Mouse (Mus musculus) embryo, embryonic 10 days (tissue): ENCODE measurements around the gene Ambp.

Experiments used
- DNase-seq: peaks from one replicate; pipeline ENCODE4 v3.0.0-alpha.2; 2015; ENCODE audit warnings: low spot score

Gene Ambp

DNA sequence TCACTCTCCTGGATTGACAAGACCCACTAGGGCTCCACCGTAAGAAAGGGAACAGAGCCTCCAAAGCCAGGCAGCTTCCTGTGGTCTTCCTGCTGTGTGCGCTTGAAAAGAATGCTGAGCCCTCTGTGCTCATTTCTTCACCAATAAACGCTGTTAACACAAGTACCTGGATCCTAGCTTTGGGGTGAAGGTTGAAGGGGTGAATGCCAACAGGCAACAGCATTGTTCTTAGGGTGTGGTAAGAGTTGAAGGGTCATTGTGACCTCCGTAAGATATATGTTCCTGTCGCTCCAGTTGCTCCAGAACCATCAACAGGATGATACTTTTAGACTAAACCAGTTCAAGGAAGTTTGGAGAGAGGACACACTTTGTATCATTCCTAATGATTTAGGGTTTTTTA, at the start of gene Ambp:
Gene Ambp (minus strand): TSS at position 101 of the 400 bp plus-strand sequence.
- DNase-seq: no peak

- DNase-seq: no peak
Observed at GRCm38 (mm10) chr4:63203874-63204273, 49.3 kb upstream of the Ambp start.

DNA sequence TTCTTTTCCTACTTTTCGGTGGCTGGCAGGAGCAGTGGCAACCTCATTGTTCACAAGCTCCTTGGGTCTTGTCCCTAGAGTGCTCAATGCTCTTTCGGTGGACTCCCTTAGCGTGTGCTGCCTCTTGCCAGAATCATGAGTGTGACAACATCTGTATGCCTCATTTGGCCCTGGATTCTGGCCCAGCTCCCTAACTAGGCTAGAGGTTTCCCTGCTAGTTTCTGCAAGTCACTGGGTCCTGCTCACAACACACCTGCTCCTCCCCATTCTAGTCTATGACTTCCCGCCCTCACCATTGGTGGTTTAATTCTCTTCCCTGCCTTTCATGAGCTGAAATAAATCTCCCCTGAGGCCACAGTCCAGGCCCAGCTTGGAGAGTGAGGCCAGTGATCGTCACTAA, 44.8 kb upstream of the Ambp start:
- DNase-seq: no peak

DNA sequence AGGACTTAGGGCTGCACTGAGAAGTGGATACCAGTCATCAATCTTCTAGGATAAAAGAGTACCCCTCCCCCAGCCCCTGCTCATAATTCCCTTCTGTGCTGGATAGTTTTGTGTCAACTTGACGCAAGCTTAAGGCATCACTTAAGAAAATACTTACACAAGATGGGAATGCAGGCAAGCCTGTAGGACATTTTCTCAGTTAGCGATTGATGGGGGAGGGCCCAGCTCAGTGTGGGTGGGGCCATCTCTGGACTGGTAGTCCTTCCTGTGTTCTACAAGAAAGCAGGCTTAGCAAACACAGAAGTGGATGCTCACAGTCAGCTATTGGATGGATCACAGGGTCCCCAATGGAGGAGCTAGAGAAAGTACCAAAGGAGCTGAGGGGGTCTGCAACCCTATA, 39.8 kb upstream of the Ambp start:
- DNase-seq: no peak

GRCm38 (mm10) chr4:63191641-63192040, 37.0 kb upstream of the Ambp start:
- no peak for DNase-seq

GRCm38 (mm10) chr4:63186281-63186870, 31.8 kb upstream of the Ambp start:
- DNase-seq: no peak

DNA sequence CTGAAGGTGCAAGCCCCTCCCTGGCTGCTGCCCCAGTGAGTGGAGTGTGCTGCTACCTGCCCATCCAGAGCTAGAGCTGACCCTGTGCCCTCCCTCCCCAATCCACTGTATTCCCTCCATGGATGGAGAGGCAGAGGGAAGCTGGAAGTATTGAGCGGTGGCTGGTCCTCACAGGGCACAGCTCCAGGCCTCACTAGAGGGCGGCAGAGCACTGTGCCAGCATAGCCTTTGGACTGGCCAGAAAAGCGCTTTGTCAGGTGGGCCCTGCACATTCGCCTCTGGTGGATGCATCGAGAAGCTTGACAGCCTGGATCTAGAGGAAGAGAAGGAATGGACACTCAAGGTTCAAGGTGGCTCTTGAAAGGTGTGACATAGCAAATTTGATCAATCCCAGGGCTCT, 27.0 kb upstream of the Ambp start:
- peak; percentile 86 for DNase-seq

DNA sequence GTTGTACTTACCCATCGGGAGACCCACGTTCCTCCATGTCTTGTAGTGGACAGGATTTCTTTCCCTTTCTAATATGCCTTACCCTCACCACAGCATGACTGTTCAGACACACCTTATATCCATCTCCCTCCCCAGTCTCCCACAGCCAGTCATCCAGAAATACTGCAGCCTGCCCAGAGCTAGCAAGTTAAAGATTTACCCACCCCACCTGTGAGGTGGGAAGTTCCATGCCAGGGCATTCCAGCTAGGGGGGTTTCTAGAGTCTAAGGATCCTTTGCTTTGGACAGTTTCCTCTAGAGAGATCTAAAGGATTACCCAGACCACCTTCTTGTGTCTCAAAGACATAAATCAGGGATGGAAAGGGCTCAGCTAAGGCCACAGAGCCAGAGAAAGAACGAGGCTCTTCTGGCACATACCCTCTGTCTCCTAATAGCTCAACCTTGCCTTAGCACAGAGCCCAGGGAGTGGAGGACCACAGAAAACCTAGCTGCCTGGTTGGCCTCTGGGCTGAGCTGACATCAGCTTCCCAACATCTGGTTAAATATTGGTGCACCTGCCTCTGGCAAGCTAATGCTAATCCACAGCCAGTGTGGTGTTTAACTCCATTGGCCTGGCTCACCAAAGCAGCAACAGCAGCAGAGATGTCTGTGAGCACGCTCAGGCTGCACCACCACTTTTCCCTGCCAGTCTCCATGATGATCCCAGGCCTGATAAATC, 17.5 kb upstream of the Ambp start, which contains the start of gene Kif12:
Gene Kif12 (minus strand): TSS at position 163 of the 717 bp plus-strand sequence.
- no peak for DNase-seq

- DNase-seq: no peak
Observed at GRCm38 (mm10) chr4:63171122-63171521, 16.5 kb upstream of the Ambp start.

DNA sequence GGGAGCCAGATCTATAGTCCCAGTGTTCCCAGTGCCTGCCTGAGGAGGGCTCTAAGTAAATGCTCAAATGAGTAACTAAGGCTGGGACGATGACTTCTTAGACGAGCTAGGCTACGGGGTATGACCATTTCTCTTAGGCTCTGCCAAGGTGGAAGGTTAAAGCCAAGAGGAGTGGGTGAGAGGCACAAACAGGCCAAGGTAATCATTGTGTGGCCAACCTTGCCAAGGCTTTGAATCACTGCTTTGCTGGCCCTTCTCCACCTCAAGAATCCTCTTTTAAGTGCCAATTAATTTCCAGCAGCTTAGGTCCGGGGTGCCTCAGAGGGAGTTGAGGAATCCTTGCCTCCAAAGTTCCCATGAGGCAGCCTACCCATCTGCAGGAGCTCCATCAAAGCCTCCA, 15.5 kb upstream of the Ambp start:
- DNase-seq: no peak

- DNase-seq: no peak
Observed at GRCm38 (mm10) chr4:63166323-63166722, 11.7 kb upstream of the Ambp start.

DNA sequence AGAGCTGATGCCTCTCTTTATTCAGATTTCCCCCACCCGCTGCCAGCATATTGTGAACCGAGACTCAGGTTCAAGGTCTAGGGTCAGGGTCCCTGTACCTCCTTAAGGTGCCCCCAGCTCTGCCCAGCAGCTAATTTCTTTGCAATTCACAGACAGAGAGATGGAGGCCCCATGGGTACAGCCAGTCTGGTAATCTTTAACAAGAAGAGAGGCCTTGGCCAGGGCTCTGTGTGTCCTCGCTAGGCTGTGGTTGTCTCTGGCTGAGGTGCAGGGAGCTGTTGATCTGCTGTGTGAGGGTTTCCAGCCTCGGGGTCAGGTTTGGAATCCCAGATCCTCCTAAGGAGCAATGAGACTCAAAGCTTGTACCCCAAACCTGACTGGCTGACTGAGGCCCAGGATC, 11.0 kb upstream of the Ambp start:
- no peak for DNase-seq

GRCm38 (mm10) chr4:63158961-63159592, 4.5 kb upstream of the Ambp start:
- peak; percentile 92 for DNase-seq

DNA sequence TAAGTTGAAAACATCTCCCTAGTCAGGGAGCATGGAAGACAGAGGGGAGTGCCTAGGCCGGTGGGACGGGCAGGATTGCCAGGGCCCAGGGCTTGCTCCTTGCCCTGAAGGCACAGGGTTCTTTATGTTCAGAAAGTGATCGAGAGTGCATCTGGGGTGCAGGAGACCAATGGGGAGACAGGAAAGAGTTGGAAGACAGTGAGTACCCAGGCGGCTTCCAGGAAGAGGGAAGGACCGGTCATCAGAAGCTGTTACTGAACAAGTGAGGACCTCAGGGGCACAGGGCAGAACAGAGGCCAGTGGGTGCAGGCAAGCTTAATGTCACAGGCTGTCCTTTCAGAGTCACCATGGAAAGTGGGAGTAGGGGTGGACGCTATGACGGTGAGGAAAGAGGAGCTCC, 3.6 kb upstream of the Ambp start:
- DNase-seq: no peak

DNA sequence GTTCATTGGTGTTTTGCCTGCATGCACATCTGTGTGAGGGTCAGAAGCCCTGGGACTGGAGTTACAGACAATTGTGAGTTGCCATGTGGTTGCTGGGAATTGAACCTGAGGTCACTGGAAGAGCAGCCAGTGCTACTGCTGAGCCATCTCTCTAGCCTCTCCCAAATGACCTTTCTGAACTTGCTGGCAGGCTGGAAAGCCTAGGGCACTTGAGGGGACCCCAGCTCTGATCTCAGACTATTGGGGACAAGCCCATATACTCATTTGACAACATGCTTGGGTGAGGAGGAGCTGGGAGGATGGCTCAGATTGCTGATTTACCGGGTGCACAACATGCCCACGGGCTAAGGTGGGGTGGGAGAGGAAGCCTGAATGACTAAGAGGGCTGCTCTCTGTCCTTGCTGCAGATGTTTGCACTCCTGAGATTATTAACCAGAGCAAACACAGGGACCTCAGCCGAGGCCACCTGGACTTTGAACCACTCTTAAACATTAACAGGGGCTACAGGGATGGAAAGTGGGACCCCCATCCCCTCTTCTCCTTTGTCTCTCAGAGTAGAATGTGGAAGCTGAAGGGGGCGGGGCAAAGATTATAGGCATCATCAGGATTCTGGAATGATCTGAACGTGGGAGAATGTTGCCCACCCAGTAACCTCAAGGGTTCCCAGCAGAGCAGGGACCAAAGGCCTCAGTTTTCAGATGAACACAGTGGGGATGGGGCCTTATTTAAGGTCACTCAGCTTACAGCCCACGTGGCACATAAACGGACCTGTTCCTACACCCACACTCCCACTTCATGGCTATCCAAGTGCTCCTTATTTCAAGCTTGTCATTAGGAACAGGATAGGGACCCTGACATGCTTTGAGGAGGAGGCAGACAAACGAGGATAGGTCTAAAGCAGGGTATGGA, 2.4 kb upstream of the Ambp start:
- no peak for DNase-seq

DNA sequence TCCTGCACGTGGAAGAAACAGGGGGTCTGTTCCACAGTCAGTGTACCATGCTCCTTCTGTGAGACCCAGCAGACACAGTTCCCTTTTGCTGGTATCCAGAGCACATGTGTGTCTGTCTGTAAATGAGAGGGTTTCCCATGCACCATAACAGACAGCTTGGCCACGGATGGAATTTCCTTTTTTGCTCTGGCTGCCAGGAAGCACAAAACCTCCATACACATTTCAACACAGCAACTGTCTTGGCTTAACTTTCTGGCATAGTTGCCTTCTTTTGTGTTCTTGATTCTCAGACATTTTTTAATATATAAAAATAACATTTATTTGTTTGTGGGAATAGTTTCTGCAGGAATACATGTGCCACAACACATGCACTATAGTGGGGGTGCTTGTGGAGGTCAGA, 997 bp upstream of the Ambp start:
- no peak for DNase-seq

GRCm38 (mm10) chr4:63154028-63154427, 571 bp downstream of the Ambp start:
- DNase-seq: no peak

GRCm38 (mm10) chr4:63151127-63151526, 3.5 kb downstream of the Ambp start:
- DNase-seq: no peak

DNA sequence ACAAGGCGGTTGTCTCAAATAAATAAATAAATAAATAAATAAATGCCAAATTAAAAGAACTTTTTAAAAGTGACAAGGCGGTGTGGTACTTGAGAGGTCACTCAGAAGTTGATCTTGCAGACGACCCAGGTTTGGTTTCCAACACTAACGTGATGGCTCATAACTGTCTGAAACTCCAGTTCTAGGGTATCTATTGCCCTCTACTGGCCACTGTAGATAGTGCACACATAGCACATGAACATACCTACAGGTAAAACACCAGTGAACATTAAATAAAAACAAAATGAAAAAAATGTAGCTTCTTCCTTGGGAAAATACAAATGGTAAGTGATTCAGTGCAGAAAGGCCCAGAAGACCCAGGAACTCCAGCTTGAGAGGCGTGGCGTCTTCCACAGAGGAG, 7.3 kb downstream of the Ambp start:
- DNase-seq: no peak

- DNase-seq: no peak
Observed at GRCm38 (mm10) chr4:63129891-63130624, 24.5 kb downstream of the Ambp start.

DNA sequence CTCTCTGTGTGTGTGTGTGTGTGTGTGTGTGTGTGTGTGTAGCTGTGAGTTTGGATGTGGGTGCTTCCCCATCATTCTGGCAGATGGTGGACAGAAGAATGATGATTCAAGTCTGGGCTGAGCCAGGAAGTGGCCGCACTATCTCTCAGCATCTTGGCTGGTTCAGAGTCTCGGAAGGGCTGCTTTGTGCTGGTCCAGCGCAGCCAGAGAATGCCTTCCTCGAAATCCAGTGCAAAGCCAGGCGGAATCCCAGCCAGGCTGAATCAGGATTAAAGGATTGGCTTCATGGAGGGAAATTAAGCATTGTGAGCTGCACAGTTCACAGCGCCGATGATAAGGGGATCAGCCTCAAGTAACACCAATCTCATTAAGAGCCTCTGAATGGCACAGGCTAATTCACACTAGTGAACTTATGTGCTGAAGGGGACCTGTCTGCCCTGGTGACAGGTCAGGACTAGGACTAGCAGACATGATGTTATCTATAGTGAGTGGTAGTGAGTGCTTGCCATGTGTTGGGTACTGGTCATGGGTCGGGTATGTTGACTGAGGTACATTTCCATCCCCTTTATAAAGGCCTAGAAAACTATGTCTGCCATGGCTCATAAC, 29.6 kb downstream of the Ambp start:
- DNase-seq: peak; percentile 12
